Mouse (Mus musculus) MEL-GATA-1-ER (cell line): ENCODE measurements at regions not wholly inside any gene's neighbourhood (a gene's known extent, or its start where the extent isn't known, plus 50 kb on each side); places are given as distances from the start of the nearest gene placed in this dataset.

Experiments
- DNase-seq: peaks from one replicate; pipeline ENCODE4 v3.0.0-alpha.2; 2012; ENCODE audit warnings: low read depth; ENCODE audit errors: extremely low read depth

DNA sequence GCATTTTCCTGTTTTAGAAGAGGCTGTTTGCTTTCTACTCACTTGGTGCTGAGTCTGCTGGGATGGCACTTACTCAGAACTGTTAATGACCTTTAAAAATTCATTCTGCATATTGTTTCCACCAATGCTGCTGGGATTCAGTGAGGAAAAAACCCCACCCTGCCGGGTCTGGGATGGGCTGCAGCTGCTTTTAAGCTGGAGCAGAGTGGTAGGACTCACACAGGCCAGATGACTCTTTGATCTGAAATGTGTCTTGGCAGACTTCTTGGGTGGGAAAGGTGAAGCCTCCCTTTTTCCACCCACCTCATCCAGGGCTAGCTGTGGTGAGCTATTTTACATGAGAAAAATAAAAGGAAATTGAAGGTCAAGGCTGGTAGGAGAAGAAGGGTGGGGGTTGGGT, 56.4 kb upstream of the Ddhd1 start:
- no peak for DNase-seq

GRCm38 (mm10) chr14:45714786-45715185, 56.8 kb upstream of the Ddhd1 start:
- no peak for DNase-seq

- no peak for DNase-seq
These were observed 58.2 kb upstream of the Ddhd1 start for GRCm38 (mm10) chr14:45716100-45716499.

- no peak for DNase-seq
These were observed 64.9 kb upstream of the Ddhd1 start for GRCm38 (mm10) chr14:45722887-45723286.

DNA sequence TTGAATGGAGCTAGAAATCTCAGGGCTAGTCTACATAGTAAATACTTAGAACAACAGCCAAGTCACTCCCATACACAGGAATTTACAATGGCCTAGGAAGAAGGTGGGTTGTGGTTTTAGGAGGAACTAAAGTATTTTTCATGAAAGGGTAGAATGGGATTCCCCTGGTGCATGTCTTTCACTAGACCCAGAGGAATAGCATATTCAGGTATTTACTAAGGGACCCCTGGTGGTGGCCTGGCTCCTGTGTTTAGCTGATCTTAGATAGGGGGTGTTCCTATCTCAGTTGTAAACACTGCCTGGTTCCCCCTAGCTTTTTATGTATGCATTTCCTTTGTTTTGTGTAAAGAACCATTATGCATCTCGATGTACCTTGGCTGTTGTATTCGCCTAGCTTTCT, 66.4 kb upstream of the Ddhd1 start:
- no peak for DNase-seq

DNA sequence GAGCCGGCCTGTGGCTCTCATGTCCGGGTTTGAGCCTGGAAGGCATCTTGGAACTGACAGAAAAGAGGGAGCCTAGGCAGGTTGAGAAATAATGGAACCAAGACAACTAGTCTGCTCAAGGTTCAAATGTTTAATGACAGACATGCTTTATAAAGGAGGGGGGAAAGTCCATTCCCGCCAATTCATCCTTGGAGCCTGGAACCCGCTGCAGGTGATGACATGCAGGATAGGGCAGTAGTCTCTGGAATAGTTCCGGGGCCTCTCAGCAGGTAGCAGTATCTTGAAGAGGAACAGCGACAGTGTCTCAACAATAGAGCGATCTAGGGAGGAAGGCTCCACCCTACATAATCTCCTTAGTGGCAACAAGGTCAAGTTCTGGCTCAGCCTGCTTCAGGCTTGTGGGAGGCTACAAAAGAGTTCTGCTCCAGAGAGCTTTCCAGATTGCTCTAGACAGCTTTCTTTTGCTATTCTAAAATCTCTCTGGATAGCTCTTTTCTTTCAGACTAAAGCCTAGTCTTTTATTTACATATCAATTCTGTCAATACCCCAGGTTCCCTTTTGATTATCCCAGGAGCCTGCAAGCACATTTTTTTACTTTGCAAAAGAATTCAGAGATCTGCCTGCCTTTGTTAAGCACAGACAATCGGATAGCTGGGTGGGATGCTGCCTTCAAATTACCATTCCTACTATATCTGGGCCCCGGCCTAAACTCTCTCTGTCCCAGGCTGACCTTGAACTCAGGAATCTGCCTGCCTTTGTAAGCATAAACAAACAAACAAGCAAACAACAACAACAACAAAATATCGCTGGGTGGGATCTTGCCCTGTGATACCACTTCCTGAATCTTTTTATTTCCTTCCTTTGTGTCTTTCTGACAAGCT, 76.8 kb upstream of the Ddhd1 start:
- no peak for DNase-seq

- no peak for DNase-seq
These were observed 80.0 kb upstream of the Ddhd1 start for GRCm38 (mm10) chr14:45737966-45738365.

GRCm38 (mm10) chr14:45739638-45740037, 81.7 kb upstream of the Ddhd1 start:
- no peak for DNase-seq

DNA sequence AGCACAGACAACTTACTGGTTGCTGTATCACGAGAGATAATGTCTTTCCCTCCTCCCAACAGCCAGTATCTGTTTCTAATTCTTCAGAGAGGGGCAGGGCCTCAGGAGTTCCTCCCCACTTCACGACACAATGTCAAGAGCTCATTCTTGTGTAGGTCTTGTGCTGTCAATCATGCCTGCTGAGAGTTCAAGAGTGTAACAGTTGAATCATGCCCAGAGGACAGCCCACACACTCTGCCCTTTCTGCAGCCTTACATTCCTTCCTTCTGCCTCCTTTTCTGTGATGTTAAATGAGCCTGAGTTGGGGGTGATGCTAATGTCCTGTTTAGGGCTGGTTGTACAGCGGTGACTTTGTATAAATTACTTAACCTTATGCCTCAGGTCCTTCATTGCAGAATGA, 82.7 kb upstream of the Ddhd1 start:
- no peak for DNase-seq

- no peak for DNase-seq
These were observed 88.2 kb upstream of the Ddhd1 start for GRCm38 (mm10) chr14:45746176-45746575.

DNA sequence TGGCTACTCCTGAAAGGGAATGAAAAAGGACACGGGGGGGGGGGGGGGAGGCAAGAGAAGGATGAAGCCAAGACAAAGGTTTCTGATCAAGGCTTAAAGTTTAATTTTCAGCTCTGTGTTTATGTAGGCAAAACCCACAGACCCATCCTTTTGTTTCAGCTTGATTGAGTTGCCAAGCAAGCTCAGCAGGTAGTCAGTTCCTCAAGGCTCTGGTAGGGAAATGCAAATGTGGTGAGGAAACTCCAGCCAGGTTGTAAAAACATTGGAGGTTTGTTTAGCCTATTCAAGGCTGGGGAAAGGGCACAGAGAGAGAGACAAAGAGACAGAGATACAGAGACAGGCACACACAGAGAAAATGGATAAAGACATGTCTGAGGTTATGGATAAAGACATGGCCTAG, 99.4 kb upstream of the Ddhd1 start:
- DNase-seq: no peak

DNA sequence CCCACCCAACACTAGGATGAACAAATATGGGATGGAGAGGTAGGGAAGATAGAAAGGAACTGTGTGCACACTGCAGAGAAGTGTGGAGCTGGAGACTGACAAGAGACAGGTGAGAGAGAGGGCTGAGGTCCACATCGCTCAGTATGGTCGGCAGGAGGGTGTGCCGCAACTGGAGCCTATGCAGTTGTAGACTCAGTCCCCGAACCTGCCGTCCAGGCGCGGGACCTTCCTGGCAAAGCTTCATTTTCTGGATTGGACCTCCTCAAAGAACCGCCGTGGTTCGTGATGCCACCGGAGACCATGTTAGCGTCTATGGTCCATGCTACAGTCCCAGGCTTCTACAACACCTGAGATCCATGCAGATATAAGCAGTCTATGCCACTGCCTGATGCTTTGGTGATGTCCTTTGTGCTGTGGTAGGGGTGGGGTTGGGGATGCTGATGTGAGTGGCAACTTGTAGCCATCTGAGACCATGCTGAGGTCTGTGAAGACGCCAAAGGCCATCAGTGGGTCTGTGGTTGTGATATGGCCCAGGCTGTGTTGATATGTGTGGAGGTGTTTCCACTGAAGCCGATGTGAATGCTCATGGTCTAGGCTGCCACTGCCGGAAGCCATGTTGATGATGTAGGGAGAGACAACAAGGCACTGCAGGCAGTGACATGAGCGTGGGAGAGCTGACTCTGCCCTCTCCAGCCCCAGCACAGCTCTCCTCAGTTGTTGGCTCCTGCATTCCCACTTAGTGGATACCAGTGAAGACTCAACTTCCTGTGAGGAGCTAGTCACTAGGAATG, 103.1 kb upstream of the Ddhd1 start:
- DNase-seq: no peak

GRCm38 (mm10) chr14:45764231-45764630, 106.3 kb upstream of the Ddhd1 start:
- no peak for DNase-seq

GRCm38 (mm10) chr14:45766582-45766981, 108.6 kb upstream of the Ddhd1 start:
- no peak for DNase-seq

- no peak for DNase-seq
These were observed 114.8 kb upstream of the Ddhd1 start for GRCm38 (mm10) chr14:45772665-45773277.

- no peak for DNase-seq
These were observed 115.4 kb upstream of the Ddhd1 start for GRCm38 (mm10) chr14:45773326-45773725.

- DNase-seq: no peak
These were observed 123.9 kb upstream of the Ddhd1 start for GRCm38 (mm10) chr14:45781850-45782249.

- DNase-seq: no peak
These were observed 137.0 kb upstream of the Ddhd1 start for GRCm38 (mm10) chr14:45794980-45795379.

DNA sequence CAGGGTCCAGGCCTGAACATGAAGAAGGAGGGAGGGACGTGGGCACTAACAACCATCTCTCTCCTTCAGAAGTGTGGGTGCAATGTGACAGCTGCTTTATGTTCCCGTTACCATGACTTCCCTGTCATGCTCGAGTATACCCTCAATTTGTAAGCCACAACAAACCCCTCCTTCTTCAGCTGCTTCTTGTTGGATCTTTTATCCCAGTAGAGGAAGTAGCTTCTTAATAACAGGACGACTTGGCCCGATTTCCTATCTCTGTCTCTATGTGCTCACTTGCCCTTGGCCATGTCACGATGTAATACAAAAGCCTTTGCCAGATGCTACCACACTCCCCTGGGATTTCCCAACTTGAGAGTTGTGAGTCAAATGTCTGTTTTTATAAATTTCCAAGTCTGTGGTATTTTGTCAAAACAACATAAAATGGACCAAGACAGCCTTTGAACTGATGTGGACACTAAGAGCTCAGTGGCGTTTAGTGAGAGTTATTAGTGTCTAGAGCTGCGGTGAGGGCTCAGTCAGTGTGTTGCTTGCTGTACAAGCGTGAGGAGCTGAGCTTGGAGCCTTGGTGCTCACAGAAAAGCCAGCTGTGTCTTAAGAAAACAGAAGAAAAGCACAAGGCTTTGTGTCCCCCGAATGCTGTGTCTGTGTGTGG, 138.8 kb upstream of the Ddhd1 start:
- DNase-seq: no peak

DNA sequence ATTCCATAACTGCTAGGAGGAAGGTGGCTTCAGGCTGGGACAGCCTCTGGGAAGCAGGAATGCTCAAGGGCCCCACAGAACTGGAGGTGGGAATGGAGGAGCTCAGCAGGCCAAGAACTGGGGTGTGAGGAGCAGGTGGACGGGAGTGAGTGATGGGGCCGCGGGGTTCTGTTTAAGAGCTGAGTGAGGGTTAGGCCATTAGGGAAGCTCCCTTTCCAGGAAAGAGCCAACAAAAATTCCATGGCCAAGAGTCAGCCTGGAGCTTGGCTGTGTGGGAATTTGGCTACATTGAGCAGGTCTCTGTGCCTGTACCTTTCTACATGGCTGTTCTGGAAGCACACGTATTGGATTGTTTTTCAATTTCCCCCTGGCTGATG, 139.4 kb upstream of the Ddhd1 start:
- no peak for DNase-seq

DNA sequence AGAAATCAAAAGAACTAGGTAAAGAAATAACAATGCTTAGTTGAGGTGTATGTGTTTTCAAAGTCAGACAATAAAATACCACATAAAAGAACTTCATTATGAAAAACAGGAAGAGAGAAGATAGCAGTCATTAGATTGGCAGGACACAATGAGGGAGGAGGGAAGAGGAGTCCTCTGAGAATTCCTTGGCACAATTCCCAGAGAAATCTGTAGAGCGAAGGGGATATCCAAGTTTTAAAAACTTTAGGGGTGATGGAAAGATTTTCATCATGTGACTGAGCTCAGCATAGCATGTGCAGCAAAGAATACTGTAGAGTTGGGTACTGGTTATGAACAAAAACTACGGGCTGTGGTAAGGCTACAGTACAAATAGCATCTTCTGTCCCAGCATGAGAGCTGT, 141.3 kb upstream of the Ddhd1 start:
- DNase-seq: no peak

GRCm38 (mm10) chr14:45805950-45806349, 148.0 kb upstream of the Ddhd1 start:
- DNase-seq: no peak
